Mouse (Mus musculus) cerebellum, adult 2 months (tissue): ENCODE measurements around the gene Epb41l5.

Experiments used
- CTCF ChIP-seq: fragments of 200-500 bp; IDR thresholded peaks from 2 replicates; pipeline ENCODE4 v1.5.1; 2011; ENCODE audit warnings: low read depth, mild to moderate bottlenecking, control low read depth, low read length, moderate library complexity, borderline replicate concordance; ENCODE audit not compliant: insufficient read depth
- POLR2A ChIP-seq: fragments of 200-500 bp; IDR thresholded peaks from 2 replicates; pipeline ENCODE4 v1.6.1; 2011; ENCODE audit warnings: low read length, control low read depth, borderline replicate concordance; ENCODE audit not compliant: insufficient read depth

GRCm38 (mm10) chr1:119557641-119558395 is 91.0 kb downstream of the Epb41l5 start:
- no peak for TF ChIP-seq CTCF
- TF ChIP-seq POLR2A: no peak
